Mouse (Mus musculus) forebrain, embryonic 13.5 days (tissue): ENCODE measurements around the gene Aldh3b3. TPM values are rescaled to one million over a fixed set of nuclear protein-coding genes. Genes with fewer than 3 reads are reported as not detected.

Experiments used
- ATAC-seq: fragments of 200-750 bp; cut with Nextera tagmentation; 2 replicates; pipeline ENCODE4 v1.8.0; 2017
- H3K27ac ChIP-seq: fragments of 300-500 bp; sonication (generic); 2 replicates; pipeline ENCODE4 v1.5.1; 2015; ENCODE audit warnings: inconsistent platforms, mild to moderate bottlenecking, moderate library complexity
- H3K27me3 ChIP-seq: fragments of 300-500 bp; sonication (generic); 2 replicates; pipeline ENCODE4 v1.6.1; 2015; ENCODE audit warnings: mild to moderate bottlenecking, inconsistent platforms
- H3K36me3 ChIP-seq: fragments of 300-500 bp; sonication (generic); 2 replicates; pipeline ENCODE4 v1.6.1; 2015; ENCODE audit warnings: mild to moderate bottlenecking, inconsistent platforms; ENCODE audit not compliant: poor library complexity, severe bottlenecking
- H3K4me1 ChIP-seq: fragments of 300-500 bp; sonication (generic); 2 replicates; pipeline ENCODE4 v1.6.1; 2015; ENCODE audit warnings: inconsistent platforms
- H3K4me2 ChIP-seq: fragments of 300-500 bp; sonication (generic); 2 replicates; pipeline ENCODE4 v1.6.1; 2015; ENCODE audit warnings: inconsistent platforms, mild to moderate bottlenecking, moderate library complexity
- H3K4me3 ChIP-seq: fragments of 300-500 bp; sonication (generic); 2 replicates; pipeline ENCODE4 v1.5.1; 2015; ENCODE audit warnings: mild to moderate bottlenecking, inconsistent platforms
- H3K9ac ChIP-seq: fragments of 300-500 bp; sonication (generic); 2 replicates; pipeline ENCODE4 v1.6.1; 2015; ENCODE audit warnings: mild to moderate bottlenecking, inconsistent platforms
- H3K9me3 ChIP-seq: fragments of 300-500 bp; sonication (generic); replicated peaks from 2 replicates; pipeline ENCODE4 v1.6.1; 2016; ENCODE audit warnings: inconsistent platforms
- WGBS: fragments of 180-500 bp; shearing (Covaris S2); methylation state at CpG from one replicate; pipeline ENCODE4 v1.1.7; 2015; 5-methylcytosine and 5-hydroxymethylcytosine counted together
- polyA plus RNA-seq: library from polyadenylated mRNA; unstranded; fragments of >200 nt; fragmentation: Nextera tagmentation; extraction: Ambion mirVana; gene quantifications from 2 replicates; pipeline ENCODE4 v1.2.1, GENCODE M21; 2015

Gene Aldh3b3
- polyA plus RNA-seq: not detected in 2 replicates

- ATAC-seq: no peak
- H3K4me1 ChIP-seq: no peaks in the 10 kb centered on the region
- H3K27ac ChIP-seq: no peak within 1 kb of the TSS
- no peak within 1 kb of the TSS for H3K4me3 ChIP-seq
- WGBS: 73% methylated on average over 4 of the region's 4 CpGs
- 0 out of 2 replicates have a peak, but pooled peaks cover 3% of the 10 kb centered on the region for H3K27me3 ChIP-seq
- no peak within 1 kb of the TSS for H3K4me2 ChIP-seq
- no peak within 1 kb of the TSS for H3K9ac ChIP-seq
- no peaks in the 10 kb centered on the region for H3K36me3 ChIP-seq
- H3K9me3 ChIP-seq: no peaks in the 10 kb centered on the region
Measured at GRCm38 (mm10) chr19:3958470-3958869, at the start of gene Aldh3b3. Gene Aldh3b3, plus strand, starts transcription at chr19:3958645.

DNA sequence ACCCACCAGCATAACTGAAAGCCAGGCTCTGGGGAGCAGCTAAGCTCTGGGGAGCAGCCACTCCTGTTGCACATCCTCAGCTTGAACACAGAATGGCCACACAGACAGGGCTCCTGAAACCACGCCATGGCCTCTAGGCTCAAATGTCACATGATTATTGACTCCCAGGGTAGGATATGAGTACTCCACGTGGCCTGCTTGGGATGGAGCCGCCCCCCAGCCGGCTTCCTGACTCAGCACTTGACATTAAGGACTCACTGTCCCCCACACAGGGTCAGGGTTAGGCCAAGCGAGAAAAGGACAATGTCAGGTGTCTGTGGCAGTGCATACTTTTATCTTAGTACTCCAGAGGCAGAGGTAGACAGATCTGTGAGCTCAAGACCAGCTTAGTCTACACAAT is 48.2 kb upstream of the Aldh3b3 start:
- no peak overlapping the region for H3K9ac ChIP-seq
- no peak for ATAC-seq
- no peaks in the 10 kb centered on the region for H3K9me3 ChIP-seq
- peaks cover 35% of the 10 kb centered on the region for H3K4me1 ChIP-seq
- H3K27ac ChIP-seq: no peak overlapping the region
- H3K4me3 ChIP-seq: no peak overlapping the region
- H3K4me2 ChIP-seq: no peak overlapping the region
- WGBS: 88% methylated on average over 5 of the region's 5 CpGs
- H3K36me3 ChIP-seq: peaks cover 37% of the 10 kb centered on the region
- H3K27me3 ChIP-seq: no peaks in the 10 kb centered on the region

DNA sequence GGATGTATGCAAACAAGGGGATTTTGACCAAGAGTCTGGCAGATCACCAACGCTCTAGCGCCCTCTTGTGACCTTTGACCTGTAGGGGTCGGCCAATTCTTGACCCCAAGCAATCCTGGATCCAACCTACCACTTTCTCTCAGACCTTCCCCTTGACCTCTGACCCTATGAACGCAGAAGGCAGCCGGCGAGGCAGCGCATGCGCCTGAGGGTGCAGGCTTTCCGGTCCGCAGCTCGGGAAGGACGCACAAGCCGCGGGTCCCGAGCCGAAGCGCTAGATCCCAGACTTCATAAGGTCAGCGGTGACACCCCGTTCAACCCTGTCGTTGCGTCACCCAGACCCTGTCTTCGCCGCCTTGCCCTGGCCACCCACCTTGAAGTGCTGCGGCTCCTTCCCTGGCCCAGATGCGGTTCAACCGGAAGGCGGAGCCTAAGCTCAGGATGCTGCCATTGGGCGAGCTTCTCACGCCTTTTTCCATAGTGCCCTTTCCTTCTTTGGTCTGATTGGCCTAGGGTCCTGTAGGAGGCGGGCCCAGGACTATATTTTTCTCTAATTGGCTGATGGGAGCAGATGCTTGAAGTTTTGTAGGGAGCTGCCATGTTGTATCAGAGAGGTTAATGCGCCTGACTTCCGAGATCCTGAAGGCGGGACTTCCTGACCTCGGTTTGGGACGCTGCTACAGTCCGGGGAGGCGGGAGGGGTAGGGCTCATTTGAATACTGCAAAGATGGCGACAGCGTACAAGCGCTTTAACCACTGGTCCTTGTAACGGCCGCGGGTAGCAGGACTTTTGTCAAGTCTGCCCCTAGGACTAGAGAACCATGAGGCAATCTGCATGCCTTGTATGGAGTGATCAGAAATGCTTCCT is 45.9 kb upstream of the Aldh3b3 start, which contains the start of gene Ndufs8:
TSS of gene Ndufs8 (minus strand) at position 438 of the 868 bp plus-strand sequence.
- ATAC-seq: peak; percentile 99
- WGBS: under 1% methylated on average over 43 of the region's 43 CpGs
- peaks cover 37% of the 10 kb centered on the region for H3K36me3 ChIP-seq

GRCm38 (mm10) chr19:3913692-3914091 is 44.8 kb upstream of the Aldh3b3 start:
- 90% methylated on average over 8 of the region's 8 CpGs for WGBS
- Histone ChIP-seq H3K27ac (no peak overlapping the region), H3K27me3 (no peaks in the 10 kb centered on the region), H3K9ac (peak overlapping the region; percentile 68), H3K36me3 (peaks cover 26% of the 10 kb centered on the region), H3K4me2 (peak overlapping the region; percentile 75), H3K9me3 (no peaks in the 10 kb centered on the region), H3K4me3 (peak overlapping the region; percentile 59), H3K4me1 (peaks cover 19% of the 10 kb centered on the region)
- ATAC-seq: no peak

More for the DNA sequence above, 45.9 kb upstream of the Aldh3b3 start, which contains the start of gene Ndufs8:
- peak within 1 kb of the TSS; percentile 59 for H3K4me3 ChIP-seq
- peaks cover 19% of the 10 kb centered on the region for H3K4me1 ChIP-seq
- peak within 1 kb of the TSS; percentile 48; the same call in 1 of the 2 replicates for H3K27ac ChIP-seq
- H3K9me3 ChIP-seq: no peaks in the 10 kb centered on the region
- H3K27me3 ChIP-seq: no peaks in the 10 kb centered on the region
- H3K4me2 ChIP-seq: peak within 1 kb of the TSS; percentile 75
- peak within 1 kb of the TSS; percentile 68 for H3K9ac ChIP-seq

DNA sequence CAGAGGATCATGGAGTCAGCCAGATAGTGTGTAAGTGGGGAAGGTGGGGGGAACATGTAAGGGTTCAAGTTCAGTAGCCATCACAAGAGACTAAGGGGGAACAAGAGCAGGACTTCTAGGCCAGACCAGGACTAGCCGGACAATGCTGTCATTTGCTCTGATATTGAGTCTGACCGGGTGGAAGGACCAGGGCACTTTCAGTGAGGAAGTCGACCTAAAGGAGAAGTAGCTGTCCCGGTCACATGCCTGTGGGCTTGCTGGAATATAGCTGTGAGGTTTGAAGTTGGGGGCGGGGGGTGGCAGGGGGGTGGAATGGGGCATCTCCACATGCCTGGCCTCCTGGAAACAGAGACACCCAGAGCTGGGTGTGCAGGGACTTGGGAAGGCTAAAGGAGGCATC is 43.9 kb upstream of the Aldh3b3 start:
- 95% methylated on average over 5 of the region's 5 CpGs for WGBS
- H3K4me1 ChIP-seq: peaks cover 19% of the 10 kb centered on the region

GRCm38 (mm10) chr19:3916727-3917126 is 41.7 kb upstream of the Aldh3b3 start:
- no peak overlapping the region for H3K9ac ChIP-seq
- no peaks in the 10 kb centered on the region for H3K27me3 ChIP-seq
- H3K36me3 ChIP-seq: no peaks in the 10 kb centered on the region
- no peak overlapping the region for H3K27ac ChIP-seq
- H3K9me3 ChIP-seq: no peaks in the 10 kb centered on the region
- H3K4me2 ChIP-seq: no peak overlapping the region
- ATAC-seq: no peak
- H3K4me1 ChIP-seq: peaks cover 14% of the 10 kb centered on the region
- H3K4me3 ChIP-seq: no peak overlapping the region
- 81% methylated on average over 11 of the region's 11 CpGs for WGBS

More for the DNA sequence above, 43.9 kb upstream of the Aldh3b3 start:
- Histone ChIP-seq H3K27me3 (no peaks in the 10 kb centered on the region), H3K9me3 (no peaks in the 10 kb centered on the region), H3K4me2 (no peak overlapping the region), H3K4me3 (no peak overlapping the region), H3K9ac (no peak overlapping the region), H3K27ac (no peak overlapping the region), H3K36me3 (peaks cover 18% of the 10 kb centered on the region)
- ATAC-seq: no peak

DNA sequence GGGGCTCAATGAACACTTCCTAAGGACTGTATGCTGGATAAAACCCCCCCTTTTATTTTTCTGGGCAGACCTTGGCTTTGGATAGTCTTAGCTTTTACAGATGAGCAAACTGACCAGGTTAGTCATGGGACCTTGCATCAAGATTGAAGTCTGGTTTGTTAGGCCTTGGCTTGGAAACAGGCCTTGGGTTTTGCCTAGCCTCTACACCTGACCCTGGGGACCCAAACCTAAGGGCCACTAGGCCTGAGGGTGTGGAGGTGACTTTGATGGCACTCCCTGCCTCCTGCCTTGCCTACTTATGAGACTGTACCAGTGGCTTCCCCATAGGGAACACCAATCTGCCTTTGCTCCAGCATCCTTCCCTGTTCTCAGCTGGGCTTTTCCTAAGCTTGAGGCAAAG is 38.5 kb upstream of the Aldh3b3 start:
- Histone ChIP-seq H3K27ac (no peak overlapping the region), H3K4me1 (no peaks in the 10 kb centered on the region), H3K9me3 (no peaks in the 10 kb centered on the region), H3K9ac (no peak overlapping the region), H3K27me3 (no peaks in the 10 kb centered on the region), H3K36me3 (no peaks in the 10 kb centered on the region), H3K4me2 (no peak overlapping the region), H3K4me3 (no peak overlapping the region)
- no peak for ATAC-seq

DNA sequence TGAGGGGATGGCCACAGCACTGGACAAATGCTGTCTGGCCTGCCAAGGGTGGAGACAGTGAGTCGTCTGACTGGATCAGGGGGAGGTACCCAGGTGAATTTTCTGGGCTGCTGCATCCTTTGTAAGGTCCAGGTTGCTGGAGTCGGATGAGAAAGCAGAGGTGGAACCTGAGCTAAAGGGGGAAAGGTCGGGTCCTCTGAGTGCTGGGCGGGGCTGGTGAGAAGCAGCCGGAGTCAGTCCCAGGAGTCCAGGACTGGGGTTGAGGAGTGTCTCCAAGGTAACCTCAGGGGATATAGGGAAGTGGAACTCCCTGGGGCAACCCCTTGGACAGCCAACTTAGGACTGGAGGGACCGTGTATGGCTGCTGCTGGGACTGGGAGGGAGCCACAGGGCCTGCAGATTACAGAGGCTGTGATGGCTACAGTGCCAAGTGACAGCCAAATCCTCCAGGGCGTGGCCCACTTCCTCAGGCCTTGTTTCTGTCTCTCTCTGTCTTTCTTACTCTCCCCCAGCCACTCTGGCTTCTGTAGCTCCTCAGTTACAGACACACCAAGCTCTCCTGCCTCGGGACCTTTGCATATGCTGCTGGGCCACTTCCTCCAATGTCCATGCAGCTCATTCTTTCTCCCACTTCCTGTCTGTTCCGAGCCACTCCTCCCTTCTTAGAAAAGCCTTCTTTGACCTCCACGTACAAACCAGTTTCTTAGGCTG is 35.6 kb upstream of the Aldh3b3 start:
- no peak for ATAC-seq
- H3K36me3 ChIP-seq: no peaks in the 10 kb centered on the region
- H3K4me1 ChIP-seq: no peaks in the 10 kb centered on the region
- H3K9ac ChIP-seq: no peak overlapping the region
- H3K4me3 ChIP-seq: no peak overlapping the region
- H3K27me3 ChIP-seq: no peaks in the 10 kb centered on the region
- WGBS: 52% methylated on average over 10 of the region's 10 CpGs
- H3K27ac ChIP-seq: no peak overlapping the region
- H3K9me3 ChIP-seq: no peaks in the 10 kb centered on the region
- H3K4me2 ChIP-seq: no peak overlapping the region

GRCm38 (mm10) chr19:3923586-3923985 is 34.9 kb upstream of the Aldh3b3 start:
- 67% methylated on average over 13 of the region's 13 CpGs for WGBS
- no peaks in the 10 kb centered on the region for H3K27me3 ChIP-seq
- H3K4me2 ChIP-seq: no peak overlapping the region
- H3K9ac ChIP-seq: no peak overlapping the region
- H3K27ac ChIP-seq: no peak overlapping the region
- no peak overlapping the region for H3K4me3 ChIP-seq
- H3K9me3 ChIP-seq: no peaks in the 10 kb centered on the region
- H3K36me3 ChIP-seq: no peaks in the 10 kb centered on the region
- no peak for ATAC-seq
- H3K4me1 ChIP-seq: no peaks in the 10 kb centered on the region

DNA sequence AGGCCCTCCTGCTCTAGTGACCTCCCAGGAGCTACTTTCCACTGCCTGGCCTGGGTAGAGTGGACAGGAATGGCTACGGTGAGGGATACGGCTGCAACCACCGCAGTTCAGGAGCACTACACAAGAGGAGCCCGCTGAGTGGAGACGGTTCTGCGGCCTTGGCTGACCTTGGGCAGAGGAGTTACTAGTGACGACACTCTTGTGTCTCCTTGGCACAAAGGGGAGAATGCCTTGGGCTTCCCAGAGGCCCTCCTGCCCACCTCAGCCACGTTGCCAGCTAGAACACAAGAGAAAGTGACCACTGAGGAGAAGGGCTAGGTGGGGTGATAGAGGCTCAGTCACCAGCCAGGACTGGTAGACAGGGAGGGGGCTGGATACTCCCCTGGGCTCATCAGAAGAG is 34.3 kb upstream of the Aldh3b3 start:
- H3K4me1 ChIP-seq: peaks cover 4% of the 10 kb centered on the region
- WGBS: 88% methylated on average over 8 of the region's 8 CpGs
- no peak overlapping the region for H3K4me2 ChIP-seq
- no peak for ATAC-seq
- H3K27ac ChIP-seq: no peak overlapping the region
- H3K9ac ChIP-seq: no peak overlapping the region
- H3K27me3 ChIP-seq: no peaks in the 10 kb centered on the region
- H3K36me3 ChIP-seq: no peaks in the 10 kb centered on the region
- no peak overlapping the region for H3K4me3 ChIP-seq
- no peaks in the 10 kb centered on the region for H3K9me3 ChIP-seq

DNA sequence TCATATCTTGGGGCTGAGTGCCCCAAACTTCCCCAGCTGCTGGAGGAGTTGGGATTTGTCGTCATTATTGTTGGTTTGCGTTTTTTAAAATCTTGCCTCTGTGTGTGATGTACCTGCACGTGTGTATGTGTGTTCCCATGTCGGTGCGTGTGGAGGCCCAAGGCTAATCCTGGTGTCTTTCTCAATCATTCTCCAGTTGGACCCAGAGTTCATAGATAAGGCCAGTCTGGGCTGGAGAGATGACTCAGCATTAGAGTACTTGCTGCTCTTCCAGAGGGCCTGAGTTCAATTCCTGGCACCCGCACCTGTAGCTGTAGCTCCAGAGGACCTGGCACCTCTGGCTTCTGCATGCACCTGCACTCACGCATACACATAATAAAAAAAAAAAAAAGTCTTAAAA is 33.6 kb upstream of the Aldh3b3 start:
- H3K36me3 ChIP-seq: no peaks in the 10 kb centered on the region
- no peaks in the 10 kb centered on the region for H3K27me3 ChIP-seq
- no peak for ATAC-seq
- H3K9me3 ChIP-seq: no peaks in the 10 kb centered on the region
- no peak overlapping the region for H3K9ac ChIP-seq
- no peak overlapping the region for H3K4me3 ChIP-seq
- H3K4me1 ChIP-seq: peaks cover 11% of the 10 kb centered on the region
- H3K27ac ChIP-seq: no peak overlapping the region
- no peak overlapping the region for H3K4me2 ChIP-seq
- 96% methylated on average over 7 of the region's 7 CpGs for WGBS

- H3K9ac ChIP-seq: no peak overlapping the region
- WGBS: 85% methylated on average over 6 of the region's 6 CpGs
- ATAC-seq: no peak
Measured at GRCm38 (mm10) chr19:3925859-3926258, 32.6 kb upstream of the Aldh3b3 start.

More at GRCm38 (mm10) chr19:3925859-3926258, 32.6 kb upstream of the Aldh3b3 start:
- Histone ChIP-seq H3K4me1 (peaks cover 19% of the 10 kb centered on the region), H3K9me3 (no peaks in the 10 kb centered on the region), H3K4me3 (no peak overlapping the region), H3K27me3 (no peaks in the 10 kb centered on the region), H3K27ac (no peak overlapping the region), H3K36me3 (no peaks in the 10 kb centered on the region), H3K4me2 (no peak overlapping the region)
